Mouse (Mus musculus) left cerebral cortex, postnatal 14 days (tissue): ENCODE results near the gene Pde1c. TPM values are rescaled to one million over a fixed set of nuclear protein-coding genes. Genes with fewer than 3 reads are reported as not detected.

Experiments
- DNase-seq, 2 experiments: peaks; one replicate each; pipeline ENCODE4 v3.0.0; 2021 to 2022; ENCODE audit warnings: low spot score in 2 of 2, mixed read lengths in 1 of 2
- intact Hi-C: fragments of 180-260 bp; cut with DNase I; formaldehyde crosslinking; loops from one replicate; pipeline ENCODE4 v1.15.1; 2025
- total RNA-seq, 2 experiments: library from RNA; stranded (reverse); gene quantifications; 2 replicates each; pipeline ENCODE4 v1.2.3; 2021

Pde1c gene
- total RNA-seq, 2 experiments from 2014 or later = 3.4 to 3.8 TPM

DNA sequence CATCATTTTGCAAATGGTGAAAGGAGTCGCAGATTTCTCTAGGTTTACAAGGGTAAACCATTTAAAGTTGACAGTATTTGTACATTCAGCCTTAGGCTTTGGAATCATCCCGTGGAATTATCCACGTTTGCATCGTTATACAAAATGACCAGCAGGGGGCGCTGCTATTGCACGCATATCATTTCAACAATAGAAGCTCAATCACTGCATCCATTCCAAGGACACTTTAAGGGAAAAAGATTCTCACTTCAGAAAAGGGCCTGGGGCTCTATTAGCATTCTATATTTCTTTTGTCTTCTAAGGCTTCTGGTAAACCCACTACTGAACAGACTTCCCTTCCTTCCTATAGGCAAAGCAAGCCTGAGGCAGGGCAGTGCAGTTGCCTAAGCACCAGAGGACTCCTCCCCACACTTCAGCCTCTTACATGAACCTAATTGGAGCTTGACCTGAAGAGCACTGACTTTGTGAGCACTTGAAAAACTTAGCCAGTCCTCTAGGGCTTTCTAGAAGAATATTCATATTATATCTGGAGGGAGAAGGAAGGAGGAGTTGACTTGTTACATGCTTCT lies 87.9 kb downstream of the Pde1c start:
- intact Hi-C loops = loop anchor here (1.0 to 2.0 kb wide), 2 partner anchors 127 to 210 kb away; no protein-coding TSS in a partner anchor
- peak; percentile 54 to 79 for DNase-seq

DNA sequence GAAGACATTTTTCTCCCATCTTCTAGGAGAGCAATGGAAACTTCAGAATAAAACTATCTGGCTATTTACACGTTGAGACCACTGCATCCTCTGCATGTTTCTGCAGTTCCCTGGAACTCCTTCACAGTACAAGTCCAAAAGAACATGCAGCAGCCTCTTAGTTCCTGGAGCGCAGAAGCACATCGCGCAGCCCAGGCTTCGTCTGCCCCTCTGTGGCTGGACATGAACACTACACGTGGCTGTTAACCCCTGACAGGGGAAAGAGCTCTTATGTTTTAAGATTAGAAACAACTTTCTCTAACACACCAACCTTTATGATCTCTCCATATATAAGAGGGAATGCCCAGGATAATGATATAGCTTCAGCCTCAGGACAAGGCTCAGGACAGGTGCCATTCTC lies 92.3 kb downstream of the Pde1c start:
- peak; percentile 22 to 52 for DNase-seq
- intact Hi-C loops = loop anchor here (1.0 kb wide), 1 partner anchor 410 kb away; no protein-coding TSS in a partner anchor

DNA sequence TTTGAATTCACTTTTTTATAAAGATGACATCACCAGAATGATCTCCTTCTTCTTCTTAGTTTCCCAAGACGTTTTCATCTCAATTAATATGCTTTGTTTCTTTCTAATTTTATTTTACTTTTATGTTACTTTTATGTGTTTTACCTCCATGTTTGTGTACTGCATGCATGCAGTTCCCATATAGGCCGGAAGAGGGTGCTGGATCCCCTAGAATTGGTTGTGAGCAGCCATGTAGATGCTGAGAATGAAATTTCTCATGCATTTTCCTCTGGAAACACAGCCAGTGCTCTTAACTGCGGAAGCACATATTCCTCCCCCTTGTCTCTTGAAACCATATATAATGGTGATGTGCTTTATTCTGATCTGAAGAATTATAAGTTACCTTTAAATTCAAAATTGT lies 110.8 kb downstream of the Pde1c start:
- intact Hi-C loops = no loop called here
- peak in 1 of 2 experiments; percentile 8 for DNase-seq

DNA sequence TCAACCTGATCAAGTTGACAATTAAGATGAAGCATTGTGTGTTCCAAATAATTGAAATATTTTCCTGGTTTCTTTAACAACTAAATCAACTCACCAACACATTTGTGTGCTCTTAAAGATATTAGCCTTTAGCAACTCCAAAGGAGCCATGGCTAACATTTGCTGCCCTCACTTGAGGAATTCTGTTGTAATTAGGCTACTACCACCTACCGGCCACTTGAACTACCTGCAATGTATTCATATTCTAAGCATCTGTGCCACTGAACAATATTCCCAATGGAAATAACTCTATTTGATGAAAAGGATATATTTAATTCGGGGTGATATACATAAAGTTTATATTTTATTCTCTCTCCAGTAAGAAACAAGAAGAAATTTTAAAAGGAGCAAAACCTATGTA lies 121.0 kb downstream of the Pde1c start:
- intact Hi-C loops = no loop called here
- DNase-seq = peak in 1 of 2 experiments; percentile 3

DNA sequence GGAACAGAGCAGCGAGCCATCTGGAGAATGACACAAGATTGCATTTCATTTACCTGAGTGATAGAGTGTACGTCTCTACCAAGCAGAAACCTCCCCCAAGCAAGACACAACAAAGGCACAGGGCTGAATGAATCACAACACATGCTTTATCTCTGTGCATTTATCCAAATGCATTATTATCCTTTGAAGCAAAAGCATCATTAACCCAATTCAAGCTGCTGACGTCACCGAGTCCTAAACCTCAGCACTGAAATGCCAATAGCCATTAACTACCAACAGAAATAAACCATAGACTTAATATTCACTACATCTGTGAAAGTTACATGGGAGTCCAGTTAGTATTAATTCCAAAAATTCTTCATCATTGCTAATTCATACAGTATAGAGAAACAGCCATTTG lies 127.4 kb downstream of the Pde1c start:
- DNase-seq = no peak
- intact Hi-C loops = no loop called here

DNA sequence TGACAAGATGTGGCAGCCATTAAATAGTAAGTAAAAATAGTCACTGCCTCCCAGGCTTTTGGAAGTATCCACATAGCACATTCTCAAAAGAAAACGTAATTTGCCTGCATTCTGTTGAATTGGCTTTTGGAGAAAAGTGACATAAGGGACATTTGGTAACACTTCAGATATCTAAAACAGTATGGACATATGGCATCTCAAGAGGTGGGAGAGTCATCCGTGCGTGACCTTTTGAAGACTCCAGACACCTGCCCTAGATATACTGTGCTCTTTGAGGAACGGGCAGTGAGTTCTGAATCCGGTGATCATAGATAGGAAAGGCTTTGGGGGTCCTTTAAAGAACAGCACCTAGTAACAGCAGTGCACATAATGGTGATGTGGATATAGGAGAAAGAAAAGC lies 143.1 kb downstream of the Pde1c start:
- no peak for DNase-seq
- intact Hi-C loops = no loop called here

DNA sequence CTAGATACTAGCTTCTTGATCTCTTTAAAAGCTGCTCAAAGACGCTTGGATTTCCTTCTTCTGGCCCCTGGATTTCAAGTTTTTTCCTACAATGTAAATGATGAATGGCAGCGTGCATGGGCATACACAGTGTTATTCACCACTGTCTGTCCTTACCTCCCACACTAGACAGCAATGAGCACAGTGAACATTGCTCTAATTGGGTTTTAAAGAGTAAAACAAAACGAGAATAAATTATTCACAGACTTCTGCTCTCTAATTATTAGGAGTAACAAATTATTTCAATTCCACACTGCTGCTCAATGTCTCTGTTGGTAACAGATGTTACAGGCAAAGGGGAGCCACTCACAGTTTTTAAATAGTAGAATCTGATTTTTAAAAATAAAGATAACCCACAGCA lies 146.0 kb downstream of the Pde1c start:
- intact Hi-C loops = no loop called here
- DNase-seq = no peak

DNA sequence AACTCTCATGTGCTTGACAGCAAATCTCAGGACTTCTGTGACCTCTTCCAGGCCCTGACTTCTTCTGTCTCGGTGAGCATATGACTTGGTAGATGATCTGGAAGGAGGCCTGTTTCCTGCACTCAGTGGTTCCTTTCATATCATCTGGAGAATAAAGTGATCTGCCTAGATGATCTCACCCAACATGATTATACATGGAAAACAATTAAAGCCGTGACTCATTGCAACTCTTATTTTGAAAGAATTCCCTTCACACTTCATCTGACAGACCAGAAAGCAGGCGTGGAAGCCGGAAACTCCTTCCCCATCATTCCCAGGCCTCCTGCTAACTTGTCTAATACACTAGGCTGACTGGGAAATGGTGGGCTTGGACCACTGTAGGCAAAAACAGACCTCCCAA lies 152.7 kb downstream of the Pde1c start:
- intact Hi-C loops = no loop called here
- peak in 1 of 2 experiments; percentile 22 for DNase-seq

DNA sequence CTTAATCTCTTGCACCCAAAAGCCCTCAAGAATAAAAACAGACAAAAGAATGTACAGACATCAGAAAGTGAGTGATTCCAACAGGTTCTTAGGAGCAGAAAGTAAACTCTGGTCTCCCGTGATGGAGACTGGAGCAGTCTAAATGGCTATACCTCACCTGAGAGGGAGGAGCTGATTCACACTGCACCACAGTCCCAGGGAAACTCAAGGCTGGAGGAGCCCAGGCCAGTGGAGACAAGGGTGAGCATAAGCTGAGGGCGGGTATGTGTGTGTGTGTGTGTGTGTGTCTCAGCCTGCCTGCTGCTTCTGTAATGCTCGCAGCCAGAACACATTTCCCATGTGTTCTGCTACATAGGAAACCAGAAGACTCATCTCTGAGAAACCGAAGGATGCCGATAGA lies 179.7 kb downstream of the Pde1c start:
- intact Hi-C loops = no loop called here
- DNase-seq = peak in 1 of 2 experiments; percentile 12

DNA sequence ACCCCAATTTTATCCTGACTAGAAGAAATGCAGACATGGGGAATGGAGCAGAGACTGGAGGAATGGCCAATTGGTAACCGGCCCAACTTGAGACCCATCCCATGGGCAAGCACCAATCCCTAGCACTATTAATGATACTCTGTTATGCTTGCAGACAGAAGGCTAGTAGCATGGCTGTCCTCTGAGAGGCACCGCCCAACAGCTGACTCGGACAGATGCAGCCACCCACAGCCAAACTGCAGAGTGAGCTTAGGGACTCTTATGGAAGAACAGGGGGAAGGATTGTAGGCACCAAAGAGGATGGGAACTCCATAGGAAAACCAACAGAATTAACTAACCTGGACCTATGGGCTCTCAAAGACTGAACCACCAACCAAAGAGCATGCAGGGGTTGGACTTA lies 192.5 kb downstream of the Pde1c start:
- intact Hi-C loops = no loop called here
- no peak for DNase-seq

DNA sequence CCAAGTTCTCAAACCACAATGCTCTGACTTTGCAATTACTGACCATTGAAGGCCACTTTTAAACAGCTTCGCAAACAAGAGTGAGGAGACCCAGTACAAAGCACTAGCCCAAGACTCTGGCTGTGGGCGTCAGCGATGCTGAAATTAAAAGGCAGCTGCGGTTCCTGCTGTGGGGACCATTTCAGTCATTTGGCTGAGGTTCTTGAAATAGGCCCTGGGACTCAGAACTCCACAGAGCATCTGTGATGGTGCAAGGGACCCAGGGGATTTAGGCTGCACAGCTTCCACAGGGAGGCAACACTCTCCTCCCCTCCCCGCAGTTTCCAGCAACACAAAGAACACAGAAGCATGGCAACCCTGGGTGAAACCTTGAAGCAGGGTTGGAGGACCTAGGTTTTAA lies 194.7 kb downstream of the Pde1c start:
- intact Hi-C loops = no loop called here
- no peak for DNase-seq

DNA sequence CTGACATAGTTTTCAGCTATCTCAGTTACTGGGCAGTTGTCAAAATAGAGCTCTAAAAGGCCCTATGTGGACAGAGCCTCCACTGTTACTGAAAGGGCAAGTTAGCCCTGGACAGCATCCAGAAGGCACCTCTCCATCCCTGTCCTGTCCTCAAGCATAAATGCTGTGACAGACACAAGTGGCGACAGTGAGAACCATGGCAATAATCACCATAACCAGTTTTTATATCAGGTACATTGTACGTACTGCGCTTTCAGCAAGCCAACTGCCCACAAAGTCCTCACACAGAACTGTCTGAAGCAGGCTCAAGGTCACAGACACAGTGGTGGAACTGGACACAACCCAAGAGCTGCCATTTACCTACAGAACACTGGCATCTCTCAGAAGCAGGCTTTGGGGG lies 195.2 kb downstream of the Pde1c start:
- intact Hi-C loops = no loop called here
- DNase-seq = no peak

DNA sequence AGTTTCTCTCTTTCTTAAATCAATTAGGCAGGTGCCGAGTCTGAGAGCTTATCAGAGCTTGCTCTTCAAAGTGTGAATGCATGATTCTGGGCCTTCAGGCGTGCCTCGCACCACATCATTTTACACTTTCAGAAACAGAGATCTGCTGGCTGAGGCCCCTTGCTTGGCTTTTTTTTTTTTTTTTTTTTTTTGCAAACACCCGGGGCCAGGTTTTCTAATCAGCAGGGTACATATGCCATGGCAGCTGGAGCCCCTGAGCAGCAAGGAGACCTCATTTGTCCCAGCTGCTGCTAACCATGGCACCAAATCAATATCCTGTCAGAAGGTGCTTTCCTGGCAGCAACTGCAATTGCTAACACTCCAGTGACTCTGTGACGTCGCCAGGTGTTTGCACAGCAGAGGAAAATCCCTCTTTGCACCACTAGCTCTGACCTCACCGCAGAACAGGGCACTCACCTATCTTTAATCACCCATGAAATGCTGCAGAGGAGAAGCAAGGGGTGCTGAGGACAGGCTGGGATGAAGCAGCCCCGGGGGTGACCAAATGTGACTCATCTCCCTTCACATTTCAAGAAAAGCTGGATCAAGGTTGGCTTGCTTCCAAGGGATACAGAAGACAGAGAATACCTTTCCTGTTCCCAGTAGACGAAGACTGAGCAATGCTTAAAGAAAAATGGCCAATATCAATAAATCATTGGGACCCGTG lies 195.7 kb downstream of the Pde1c start:
- peak in 1 of 2 experiments; percentile 18 for DNase-seq
- intact Hi-C loops = no loop called here

DNA sequence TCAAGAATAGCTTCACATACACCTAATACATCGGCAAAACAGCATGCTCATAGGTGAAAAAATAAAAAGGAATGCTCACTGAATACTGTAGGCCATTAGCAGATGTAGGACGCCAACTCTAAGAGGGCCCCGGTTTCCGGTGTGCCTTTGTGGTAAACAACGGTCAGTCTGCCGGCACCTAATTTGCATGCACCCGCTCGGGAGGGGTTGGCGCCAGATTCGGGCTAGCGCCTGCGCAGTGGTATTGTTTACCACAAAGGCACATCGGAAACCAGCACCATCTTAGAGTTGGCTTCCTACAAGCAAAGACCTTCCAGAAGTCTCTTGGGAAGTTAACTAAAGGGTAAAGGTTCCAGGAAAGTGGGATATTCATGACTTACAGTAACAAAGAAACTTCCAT lies 199.4 kb downstream of the Pde1c start:
- intact Hi-C loops = no loop called here
- DNase-seq = no peak

DNA sequence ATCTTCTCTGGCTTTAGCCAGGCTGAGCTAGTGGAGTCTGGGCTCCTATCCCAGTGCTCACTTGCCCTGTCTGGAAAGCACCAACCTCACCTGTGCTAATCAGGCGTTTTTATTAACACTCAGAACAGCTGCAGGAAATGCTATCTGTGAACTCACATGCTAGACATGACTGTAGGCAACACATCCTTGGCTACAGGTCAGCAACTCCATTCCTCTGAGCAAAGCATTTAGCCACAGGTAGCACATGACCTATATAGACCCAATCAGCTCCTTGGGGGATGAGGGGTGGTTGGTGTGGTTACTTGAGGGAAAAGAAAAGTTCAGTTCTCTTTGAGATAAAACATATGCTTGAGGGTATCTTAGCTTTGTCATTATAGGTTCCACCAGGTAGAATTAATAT lies 200.8 kb downstream of the Pde1c start:
- intact Hi-C loops = no loop called here
- no peak for DNase-seq

DNA sequence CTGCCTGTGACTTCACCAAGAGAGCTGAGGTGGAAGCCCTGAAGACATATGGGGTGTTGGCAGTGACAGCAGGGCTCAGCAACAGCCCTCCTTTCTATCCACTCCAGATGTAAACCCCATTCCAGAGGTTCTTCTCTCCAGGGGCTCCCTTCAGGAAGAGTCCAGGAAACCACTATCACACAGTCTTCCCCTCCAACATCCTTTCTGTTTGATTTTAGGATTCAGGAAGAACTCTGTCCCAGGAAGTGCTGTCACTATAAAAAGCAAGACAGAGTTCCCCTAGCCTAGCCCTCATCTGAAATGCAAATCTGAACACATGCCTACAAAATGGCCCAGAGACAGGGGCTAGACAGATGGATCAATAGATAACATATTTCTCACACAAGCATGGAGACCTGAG lies 201.6 kb downstream of the Pde1c start:
- DNase-seq = no peak
- intact Hi-C loops = no loop called here

DNA sequence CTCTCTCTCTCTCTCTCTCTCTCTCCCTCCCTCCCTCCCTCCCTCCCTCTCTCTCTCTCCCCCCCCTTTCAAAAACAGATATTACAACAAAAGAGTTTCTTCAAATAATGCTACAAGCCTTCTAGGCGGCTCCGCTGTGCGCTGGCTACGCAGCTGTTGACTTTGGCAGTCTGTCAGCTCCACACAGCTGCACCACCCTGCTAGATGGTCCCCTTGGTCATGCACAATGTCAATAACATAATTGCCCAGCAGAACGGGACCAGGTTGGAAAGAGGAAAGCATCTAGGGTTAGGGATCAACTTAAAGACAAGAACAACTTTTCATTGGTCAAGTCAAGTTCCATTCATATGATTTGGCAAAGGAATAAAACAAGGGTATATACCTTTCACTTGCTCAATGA lies 206.3 kb downstream of the Pde1c start:
- intact Hi-C loops = no loop called here
- no peak for DNase-seq

DNA sequence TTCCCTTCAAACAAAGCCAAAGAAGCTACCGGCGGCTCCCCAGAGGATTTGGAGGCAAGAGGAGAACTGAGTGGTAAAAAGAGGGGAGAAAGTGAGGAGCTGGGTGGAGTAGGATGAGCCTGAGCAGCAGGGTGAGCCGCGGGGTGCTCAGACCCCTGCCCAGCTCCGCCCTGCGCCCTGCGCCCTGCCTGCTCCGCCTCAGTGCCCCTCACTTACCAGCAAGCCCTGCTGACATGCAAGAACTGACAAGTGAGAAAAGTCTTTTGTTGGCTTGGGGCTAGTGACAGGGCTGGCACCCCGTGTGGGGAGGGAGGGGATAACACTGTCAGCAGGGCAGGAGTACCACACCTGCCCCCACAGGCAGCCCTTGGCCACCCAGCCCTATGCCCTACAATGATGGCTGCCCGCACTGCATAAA lies 206.8 kb downstream of the Pde1c start:
- intact Hi-C loops = no loop called here
- peak in 1 of 2 experiments; percentile 31 for DNase-seq

DNA sequence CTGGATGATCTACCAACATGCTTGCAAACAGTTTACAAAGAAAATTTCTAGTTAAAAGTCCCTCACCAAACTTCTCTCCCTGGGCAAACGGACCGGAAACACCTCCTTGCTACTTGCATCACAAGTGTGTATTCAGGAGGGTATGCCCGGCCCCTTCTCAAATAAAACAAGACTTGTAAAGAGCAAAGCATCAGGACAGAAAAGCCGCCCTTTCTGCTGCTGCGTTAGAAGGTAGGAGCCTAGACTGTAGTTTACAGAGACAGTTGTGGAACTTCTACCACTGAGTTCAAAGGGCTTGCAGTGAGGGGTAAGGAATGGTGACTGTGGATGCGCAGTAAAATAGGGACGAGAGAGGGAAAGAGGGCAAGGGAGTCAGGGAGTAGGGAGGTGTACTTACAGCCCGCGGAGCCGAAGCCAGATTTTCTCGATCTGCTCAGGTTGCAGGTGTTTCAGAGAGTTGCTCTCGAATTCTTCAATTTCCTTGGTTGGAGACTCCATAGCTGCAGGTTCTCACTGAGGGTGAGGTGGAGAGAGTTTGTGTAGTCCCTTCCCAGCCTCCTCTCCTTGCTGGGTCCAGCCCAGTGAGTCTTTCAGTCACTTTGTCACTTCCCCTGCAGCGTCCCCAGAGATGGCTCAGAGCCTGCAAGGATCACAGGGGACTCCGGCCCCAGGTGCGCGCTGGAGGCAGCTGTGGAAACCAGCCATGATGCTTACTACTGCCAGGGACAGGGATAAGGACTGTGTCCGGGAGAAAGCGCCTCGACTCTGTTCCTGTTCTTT lies 207.4 kb downstream of the Pde1c start:
- intact Hi-C loops = no loop called here
- DNase-seq = no peak

DNA sequence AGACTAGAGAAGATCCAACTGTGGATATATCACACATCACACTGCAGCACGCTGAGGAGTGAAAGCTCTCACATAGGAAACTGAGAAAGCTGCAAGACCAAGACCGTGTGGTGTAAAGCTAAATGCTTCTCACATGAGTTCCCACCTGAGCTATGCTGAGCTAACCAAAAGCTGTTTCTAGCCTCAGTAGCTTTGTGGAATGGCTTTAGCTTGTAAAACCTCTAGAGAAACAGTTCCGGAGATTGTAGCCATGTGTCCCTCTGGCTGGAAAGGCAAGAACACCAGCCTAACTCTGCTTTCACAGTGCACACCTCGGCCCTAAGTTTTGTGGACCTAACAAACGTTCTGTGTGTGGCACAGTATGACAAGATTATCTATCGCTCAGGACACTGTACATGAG lies 208.8 kb downstream of the Pde1c start:
- intact Hi-C loops = no loop called here
- DNase-seq = peak in 1 of 2 experiments; percentile 23

DNA sequence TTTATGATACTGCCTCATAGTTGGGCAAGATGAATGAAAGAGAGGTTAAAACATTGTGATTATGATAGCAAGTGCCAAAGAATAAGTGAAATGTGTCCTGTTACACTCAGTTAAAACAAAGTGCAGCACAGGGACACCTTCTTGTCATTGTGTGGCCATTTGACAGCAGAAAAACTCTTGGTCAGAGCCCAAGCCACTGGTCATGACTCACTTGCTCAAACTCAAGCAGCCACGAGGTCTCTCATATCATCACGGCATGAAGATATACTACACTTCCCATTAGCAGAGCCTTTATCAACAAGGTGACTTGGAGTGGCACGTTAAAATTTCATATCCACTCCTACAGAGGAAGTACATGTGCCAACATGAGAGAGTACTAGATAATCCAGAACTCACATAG lies 209.8 kb downstream of the Pde1c start:
- DNase-seq = no peak
- intact Hi-C loops = no loop called here
